Mouse (Mus musculus): ENCODE data around the gene Syngr4.

Gene Syngr4

DNA sequence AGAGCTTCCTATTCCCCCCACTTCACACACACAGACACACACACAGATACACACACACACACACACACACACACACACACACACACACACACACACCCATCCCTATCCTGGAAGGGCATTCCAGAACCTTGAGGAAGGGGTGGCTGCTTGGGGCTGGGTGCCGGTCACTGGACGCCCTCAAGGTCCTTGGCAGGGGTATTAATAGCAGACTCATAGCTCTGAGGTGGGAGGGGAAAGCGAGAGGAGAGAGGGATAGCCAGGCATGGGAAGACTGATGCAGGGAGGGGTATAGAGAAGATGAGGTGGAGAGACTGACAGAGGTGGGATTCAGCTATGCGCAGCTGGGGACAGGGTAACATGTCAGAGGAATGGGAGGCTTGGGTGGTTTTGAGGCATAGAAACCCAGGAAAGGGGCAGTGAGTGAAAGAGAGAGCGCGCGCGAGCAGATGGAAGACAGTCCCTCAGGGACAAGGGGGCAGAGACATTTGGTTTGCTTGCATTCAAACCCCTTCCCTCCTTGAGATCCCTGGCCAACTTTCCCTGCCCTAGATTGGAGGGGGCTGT is 27.3 kb downstream of the Syngr4 start:
- no peak for DNase-seq (ENCODE audit: low read depth, low spot score)

GRCm38 (mm10) chr7:45867871-45868270 is 28.6 kb downstream of the Syngr4 start:
- no peak for DNase-seq (ENCODE audit: low read depth, low spot score)

GRCm38 (mm10) chr7:45865925-45866910 is 30.3 kb downstream of the Syngr4 start:
- DNase-seq (ENCODE audit: low read depth, low spot score), result peak; percentile 53

DNA sequence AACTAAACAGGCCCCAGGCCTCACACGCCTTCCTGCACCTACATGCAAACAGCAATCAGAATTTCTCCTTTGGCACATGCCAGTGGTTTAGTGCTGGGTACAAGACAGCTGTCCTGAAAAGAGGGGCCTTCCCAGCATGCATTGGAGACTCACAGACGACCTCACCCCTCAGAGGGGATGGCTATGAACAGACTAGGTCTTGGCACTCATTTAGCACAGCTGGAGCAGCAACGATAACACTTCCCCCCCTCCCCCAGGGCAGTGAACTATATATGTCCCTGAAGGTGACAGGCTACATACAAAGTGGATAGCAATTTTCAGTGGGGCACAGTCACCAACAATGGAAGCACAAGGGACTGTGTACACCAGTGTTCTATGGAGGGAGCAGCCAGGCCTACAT is 32.1 kb downstream of the Syngr4 start:
- DNase-seq (ENCODE audit: low read depth, low spot score), result no peak

DNA sequence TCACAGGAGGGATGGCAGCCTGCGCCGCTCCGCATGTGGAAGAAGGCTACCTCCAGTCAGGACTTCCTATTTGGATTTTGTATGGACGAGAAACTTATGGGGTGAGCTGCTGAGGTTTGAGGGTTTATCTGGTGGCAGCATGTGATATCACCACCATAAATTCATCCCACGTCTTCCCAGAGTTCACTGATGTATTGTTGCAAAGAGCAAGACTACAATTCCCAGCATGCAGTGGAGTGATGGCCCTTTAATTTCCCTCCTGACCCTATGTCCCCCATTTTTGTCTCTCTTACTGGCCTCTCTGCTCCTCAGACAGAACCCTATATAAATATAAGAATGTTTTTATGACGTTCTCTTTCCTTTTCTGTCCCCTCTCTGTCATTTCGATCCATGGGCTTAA is 33.7 kb downstream of the Syngr4 start:
- no peak for DNase-seq (ENCODE audit: low read depth, low spot score)

DNA sequence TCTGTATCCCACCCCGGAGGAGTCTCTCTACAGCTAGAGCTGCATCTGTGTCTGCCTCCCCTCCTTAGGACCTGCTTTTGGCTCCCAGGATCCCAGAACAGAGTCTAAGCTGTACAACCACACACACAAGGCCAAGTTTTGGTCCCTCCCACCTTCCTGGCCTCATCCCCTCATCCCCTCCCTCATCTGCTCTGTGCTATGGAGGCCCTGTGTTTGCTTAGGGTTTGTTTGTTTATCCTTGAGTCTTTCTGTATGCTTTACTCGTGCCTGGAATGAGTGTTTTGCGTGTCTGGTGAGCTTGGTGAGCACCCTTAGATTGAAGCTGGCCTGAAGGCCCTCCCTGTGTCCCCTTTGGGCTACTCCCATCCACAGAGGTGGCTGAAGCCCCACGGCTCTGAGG is 37.5 kb downstream of the Syngr4 start:
- no peak for DNase-seq (ENCODE audit: low read depth, low spot score)

DNA sequence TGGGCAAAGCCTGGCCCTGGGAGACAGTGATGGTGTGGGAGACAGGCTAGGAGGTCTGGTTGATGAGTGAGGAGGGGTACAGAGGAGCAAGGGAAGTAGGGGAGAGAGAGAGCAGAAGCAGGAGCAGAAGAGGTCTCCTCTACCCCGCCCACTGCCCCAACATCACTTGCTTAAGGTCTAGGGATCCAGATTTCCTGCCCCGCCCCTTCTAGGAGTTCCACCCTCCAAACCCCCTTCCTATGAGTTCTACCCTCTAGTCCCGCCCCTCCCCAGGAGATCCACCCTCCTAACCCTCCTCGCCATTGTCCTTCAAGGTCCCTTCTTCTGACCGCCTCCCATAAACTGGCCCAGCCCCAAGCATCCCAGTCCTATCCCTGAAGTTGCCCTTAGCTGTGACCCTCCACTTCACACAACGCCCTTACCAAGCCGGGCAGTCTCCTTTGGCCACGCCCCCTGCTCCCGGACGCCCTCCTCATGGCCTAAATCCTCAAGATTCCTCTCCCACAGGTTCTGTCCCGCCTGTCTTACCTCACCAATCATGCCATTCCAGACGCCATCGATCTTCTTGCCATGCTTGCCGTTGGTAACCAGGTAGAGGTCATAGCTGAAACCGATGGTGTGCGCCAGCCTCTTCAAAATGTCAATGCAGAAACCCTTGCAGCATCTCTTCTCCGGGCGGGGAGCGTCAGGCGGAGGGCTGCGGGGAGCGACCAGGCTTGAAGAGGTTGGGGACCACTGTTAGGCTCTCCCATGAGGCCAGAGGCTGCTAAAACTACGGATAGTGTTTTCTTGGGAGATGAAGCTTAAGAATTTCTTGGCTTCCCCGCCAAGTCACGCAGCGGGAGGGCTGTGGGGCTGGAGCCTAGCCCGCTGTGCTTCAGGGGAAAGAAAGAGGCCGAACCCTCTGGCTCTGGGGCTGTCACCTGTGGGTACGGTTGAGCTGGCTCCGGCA is 39.3 kb downstream of the Syngr4 start:
- no peak for DNase-seq (ENCODE audit: low read depth, low spot score)

DNA sequence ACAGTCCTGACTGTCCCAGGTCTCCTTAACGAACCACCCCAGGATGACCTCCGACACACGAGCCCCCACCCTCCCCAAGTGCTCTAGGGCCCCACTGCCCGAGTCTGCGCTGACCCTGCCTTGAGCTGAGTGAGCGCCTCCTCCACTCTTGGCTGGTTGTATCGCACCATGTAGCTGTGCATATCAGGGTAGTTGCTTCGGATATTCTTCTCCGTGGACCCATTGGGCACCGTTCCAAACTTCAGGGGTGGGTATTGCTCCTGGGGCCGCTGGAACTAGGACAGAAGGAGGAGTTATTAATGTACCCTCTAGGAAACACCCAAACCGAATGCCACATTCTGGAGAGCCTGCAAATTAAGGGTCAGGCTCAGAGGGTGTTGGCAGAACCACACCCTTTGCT is 43.4 kb downstream of the Syngr4 start:
- DNase-seq (ENCODE audit: low read depth, low spot score), result no peak

GRCm38 (mm10) chr7:45850661-45851060 is 45.9 kb downstream of the Syngr4 start:
- DNase-seq (ENCODE audit: low read depth, low spot score), result no peak

DNA sequence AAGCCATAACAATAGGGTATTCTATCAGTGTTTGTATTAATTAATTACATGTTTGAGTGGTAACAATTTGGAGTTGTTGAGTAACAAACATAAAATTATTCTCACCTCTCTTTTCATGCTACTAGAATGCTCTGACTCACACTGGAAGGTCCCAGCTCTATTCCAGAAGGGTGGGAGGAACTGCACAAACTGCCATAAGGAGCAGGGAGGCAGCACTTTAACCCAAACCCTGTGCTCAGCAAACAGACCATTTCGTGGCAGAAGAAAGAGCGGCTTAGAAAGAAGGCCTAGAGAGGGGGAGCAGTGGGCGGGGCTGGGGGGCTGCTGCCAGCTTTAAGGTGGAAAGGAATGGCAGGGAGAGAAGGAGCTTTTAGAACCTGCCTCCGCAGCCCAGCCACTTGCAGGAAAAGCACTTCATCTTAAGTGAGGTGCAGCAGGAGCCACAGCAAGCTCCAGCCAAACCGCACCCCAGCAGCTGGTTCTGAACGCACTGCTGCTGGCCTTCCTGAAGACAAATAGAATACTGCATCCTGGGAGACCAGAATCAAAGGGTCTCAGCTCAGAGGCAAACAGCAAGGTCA is 48.0 kb downstream of the Syngr4 start:
- no peak for DNase-seq (ENCODE audit: low read depth, low spot score)

GRCm38 (mm10) chr7:45842950-45843744 is 53.4 kb downstream of the Syngr4 start:
- no peak for DNase-seq (ENCODE audit: low read depth, low spot score)

Measured in telencephalon, adult 2 months (tissue).